Mouse (Mus musculus): ENCODE measurements at regions not wholly inside any gene's neighbourhood (a gene's known extent, or its start where the extent isn't known, plus 50 kb on each side); places are given as distances from the start of the nearest gene placed in this dataset.

DNA sequence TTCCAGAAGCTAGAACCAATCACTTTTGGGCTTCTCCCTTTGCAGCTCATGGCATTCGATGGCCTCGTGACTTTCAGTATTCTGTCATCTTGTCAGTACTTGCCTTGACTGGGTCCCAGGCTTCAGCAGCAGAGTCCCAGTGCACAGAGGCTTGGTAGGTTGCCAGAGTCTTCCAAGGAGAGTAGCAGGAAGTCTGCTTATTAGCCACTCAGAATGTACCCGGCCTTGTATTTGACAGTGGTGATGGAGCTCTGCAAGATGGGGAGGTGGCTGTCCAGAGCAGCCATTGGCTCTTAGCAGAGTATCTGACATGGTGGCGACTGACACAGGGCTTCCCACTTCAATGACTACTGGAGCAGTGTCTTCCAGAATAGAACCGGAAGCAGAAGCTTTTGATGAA lies 293.3 kb upstream of the Cdh5 start:
- DNase-seq (ENCODE audit: low read depth) = no peak

DNA sequence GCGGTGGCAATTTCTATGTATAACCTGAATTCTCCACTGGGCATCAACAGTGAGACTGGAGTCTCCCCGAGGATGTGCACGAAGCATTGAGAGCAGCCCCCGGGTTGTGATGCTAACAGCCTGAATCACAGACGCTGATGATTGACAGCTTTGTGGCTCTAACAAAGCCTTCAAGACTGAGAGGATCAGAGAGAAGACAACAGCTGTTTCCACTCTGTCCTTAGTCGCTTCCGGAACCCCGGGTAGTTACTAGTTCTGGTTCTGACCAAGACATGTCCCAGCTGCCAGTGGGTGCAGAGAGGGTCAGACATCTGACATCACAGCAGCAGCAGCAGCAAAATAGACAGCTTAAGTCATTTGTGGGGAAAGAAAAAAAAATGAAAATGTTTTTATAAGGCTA lies 292.8 kb upstream of the Cdh5 start:
- no peak for DNase-seq (ENCODE audit: low read depth)

DNA sequence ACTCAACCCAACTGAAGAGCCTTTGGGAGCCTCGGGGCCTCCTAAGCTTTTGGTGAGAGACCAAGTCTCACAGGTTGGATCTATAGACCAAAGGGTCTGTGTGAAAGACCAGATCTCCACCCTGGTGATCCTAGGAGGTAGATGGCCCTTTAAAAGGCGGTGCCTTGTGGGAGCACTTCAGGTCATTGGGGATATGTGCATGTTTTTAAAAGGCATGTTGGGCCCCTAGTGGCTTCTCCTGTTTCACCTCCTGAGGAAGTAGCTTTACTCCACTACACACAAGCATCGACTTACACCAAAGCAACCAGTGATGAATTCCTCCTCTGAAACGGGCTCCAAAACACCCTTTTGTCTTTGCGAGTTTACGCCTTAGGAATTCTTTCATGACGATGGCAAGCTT lies 292.3 kb upstream of the Cdh5 start:
- DNase-seq (ENCODE audit: low read depth) = no peak

DNA sequence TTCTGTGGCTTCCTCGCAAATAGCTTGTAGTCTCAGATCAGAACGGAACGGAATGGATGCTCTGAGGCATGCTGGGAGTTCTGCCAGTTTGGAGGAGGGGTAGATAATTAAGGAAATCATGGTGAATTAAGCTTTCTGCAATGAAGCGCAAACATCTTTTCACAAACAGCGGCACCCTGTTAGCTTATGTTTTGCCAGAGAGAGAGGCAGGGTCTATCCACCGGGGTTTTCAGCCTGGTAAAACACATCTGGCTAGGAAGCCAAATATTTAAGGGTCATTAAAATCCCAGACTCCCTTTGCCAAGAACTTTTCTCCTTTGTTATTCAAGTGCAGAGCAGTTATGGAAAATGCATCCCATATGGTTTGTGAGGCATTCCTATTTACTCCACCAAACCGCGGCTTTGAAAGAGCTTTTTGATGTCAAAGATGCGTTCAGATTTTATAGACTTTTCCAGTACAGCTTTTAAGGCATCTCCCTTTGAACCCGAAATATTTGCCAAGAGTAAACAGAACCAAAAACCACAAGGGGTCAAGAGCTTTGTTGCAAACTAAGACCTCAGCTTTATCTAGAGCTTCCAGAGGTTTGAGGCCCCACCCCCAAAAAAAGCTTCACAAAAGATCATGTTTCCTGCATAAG lies 287.4 kb upstream of the Cdh5 start:
- DNase-seq (ENCODE audit: low read depth) = no peak

DNA sequence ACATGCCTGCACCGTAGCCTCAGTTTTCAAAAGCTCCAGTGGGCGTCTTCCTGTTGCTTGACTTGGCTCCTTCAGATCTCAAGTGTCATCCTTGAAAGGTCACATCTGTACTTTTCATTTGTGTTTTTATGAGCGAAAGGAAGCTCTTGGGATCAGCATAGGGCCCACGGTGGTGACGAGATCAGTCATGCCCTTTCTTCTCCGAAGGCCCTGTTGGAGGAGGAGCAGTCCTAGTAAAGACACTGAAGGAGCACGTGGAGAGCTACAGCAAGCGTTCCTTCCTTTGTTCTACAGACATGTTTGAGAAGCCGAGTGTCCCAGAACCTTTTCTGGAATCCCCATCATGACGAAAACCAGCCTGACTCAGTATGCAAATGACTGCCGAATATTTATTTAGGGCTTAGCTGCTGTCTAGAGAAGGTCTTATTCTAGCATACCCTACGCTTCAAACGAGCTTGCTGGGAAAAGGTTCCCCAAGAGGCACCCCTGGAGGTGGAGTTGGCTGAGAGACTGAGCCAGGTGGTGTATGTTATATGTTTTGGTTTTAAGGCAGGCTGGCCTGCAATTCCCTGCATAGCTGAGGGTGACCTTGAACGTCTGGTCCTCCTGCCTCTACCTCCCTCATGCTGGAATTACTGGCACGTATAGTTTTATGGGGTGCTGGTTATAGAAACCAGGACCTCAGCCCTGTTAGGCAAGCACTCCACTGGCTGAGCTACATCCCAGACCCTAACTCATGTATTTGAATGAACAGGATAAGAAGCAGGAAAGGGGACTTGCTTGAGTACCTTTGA lies 285.1 kb upstream of the Cdh5 start:
- DNase-seq (ENCODE audit: low read depth) = no peak

DNA sequence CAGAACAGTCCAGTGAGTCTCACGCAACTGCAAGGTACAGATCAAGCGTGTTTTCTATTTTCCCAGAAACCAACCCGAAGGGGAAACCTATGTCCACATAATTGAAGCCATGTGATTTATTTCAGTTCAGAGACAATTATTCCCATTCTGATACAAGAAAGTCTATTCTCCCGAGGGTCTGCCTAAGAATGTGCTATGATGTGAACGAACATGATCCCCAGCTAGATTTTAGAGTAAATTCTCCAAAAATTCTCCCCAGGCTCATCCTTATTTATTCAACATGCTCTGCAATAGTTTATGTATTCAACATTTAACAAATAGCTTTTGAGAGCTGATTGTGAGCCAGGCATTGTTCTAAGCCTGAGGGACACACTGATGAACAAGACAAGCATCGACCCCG lies 277.9 kb upstream of the Cdh5 start:
- DNase-seq (ENCODE audit: low read depth) = no peak

DNA sequence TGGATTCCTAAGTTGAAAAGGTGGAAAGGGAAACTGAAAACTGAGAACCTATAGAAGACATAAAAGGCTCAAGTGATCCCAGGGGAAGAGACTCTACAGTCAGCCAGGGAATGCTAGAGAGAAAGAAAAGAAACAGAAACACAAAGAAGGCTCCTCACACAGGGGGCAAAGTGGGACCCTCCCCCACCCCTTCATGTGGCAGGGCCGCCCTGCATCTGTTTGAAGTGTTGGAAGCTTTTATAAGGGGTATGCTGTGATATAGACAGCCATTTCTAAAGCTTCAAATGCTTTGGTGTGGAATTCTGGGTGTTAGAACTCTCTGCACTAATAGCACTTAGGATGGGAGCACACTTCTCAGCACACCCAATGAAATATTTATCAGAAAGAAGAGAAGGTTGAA lies 276.7 kb upstream of the Cdh5 start:
- DNase-seq (ENCODE audit: low read depth) = no peak

DNA sequence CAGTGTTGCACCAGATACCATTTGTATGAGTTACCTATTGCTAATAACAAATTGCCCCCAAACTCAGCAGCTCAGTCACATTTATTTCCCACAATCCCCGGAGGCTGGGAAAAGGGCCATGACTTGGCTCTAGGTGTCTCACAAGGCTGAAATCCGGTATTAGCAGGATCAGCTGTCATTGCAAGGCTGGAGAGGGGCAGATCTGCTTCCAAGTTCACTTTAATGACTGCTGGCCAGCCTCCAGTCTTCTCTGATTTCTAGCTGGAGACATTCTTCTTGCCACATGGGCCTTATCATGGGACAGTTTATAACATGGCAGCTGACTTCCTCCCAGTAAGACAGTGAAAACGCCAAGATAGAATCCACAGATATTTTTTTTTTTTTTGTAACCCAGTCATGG lies 276.1 kb upstream of the Cdh5 start:
- no peak for DNase-seq (ENCODE audit: low read depth)

DNA sequence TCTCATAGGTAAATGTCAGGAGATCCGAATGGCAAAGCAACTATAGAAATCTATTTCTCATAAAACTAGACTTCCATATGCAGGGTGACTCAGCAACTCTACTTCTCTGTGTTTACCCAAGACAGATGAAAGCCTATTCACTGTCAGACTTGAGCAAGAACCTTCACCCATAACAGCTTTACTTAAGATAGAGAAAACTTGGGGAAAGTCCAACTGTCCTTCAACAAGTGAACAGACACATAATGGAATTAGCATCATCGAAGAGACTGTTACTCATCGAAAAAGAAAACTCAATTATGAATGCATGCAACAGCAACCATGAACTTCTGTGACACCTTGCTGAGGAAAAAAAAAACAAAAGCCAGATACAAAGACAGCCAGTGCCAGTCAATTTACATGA lies 271.0 kb upstream of the Cdh5 start:
- no peak for DNase-seq (ENCODE audit: low read depth)

DNA sequence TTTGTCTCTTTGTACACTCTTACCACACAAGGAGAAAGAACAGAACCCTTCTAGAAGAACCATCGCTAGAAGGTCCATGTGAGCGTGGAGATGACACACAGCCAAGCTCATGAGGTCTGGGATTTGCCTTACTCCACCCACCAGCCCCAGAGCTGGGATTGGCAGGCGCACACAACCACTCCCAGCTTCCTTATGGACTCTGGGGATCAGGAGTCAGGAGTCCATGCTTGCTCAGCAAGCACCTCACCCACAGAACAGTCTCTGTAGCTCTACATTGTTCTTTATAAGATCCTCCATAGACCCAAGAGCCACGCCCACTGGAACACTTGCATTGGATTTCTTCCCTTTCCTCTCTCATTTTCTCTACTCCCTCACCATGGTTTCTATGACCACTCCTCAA lies 261.4 kb upstream of the Cdh5 start:
- DNase-seq (ENCODE audit: low read depth) = no peak

DNA sequence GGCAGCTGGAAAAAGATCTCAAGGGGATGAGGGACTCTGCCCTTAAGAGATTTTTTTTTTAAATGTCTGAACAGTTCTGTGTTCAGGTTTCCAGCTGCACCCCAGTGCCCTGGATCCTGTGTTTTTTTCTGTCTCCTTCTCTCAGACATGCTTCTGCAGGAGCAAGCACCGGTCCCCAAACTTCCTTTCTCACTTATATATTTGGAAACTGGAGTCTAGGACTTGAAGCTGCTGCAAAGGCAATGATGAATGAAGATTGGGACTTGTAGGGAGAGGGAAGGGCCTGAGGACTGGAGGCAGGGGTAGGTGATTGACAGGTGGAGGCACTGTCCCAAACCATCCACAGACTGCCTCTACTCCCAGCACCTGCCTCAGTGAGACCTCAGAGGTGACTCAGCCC lies 255.5 kb upstream of the Cdh5 start:
- no peak for DNase-seq (ENCODE audit: low read depth)

DNA sequence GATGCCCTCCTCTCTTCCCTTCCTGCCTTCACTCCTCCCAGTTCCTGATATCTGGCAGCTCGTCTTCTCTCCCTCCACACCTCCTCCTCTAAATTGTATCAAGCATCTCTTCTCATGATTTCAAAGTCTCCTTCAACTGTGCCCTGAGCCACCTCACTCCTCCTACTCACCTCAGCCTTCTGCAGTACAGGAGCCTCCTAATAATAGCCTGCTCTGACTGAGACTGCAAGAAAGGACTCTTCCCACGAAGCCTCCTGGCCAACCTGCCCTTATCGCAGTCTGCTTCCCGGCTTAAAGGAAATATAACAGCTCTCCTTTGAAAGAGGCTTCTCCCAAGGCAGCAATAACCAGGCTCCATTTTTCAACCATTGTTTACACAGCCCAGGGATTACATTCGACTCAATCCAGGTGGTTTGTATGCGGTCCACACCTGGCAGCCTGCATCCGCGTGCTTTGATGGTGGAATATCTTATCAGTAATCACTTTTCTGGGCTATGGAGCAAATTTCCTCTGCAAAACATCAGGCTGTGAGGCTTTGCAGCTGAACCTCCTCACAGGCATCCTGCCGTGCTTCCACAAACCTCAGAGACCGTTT lies 254.9 kb upstream of the Cdh5 start:
- DNase-seq (ENCODE audit: low read depth) = no peak

DNA sequence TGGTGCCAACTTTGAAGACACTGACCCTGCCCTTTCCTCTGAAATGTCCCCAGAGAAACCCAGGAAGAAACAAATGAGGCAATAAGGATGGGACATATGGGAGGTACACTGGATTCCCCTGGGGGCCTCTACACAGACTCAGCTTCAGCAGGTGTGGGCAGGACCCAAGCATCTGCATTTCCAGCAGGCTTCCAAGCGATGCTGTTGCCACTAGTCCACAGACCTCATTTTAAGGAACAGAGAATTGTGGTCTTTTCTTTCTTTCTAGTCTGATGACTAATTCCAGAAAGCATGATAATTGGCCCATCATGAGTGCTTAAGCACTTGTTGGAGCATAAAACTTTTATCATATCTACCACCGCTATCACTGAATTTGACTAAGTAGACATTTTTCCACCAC lies 251.6 kb upstream of the Cdh5 start:
- no peak for DNase-seq (ENCODE audit: low read depth)

DNA sequence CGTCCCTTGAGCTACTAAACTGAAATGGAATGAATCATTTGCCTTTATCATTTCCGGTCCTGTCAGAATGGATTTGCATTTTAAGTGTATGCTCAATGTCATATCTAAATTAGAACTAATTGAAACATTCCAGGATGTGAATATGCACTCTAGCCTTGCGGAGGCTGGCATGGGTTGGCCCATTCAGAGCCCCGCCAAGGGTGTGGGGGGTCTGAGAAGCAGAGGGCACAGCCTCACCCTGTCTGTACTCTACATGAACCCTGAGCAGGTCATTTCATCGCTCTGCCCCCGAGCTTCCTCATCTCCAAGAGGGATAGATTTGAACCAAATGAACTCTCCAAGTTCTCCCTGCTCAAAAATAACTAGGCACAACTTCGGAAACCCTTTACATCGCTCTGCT lies 250.1 kb upstream of the Cdh5 start:
- no peak for DNase-seq (ENCODE audit: low read depth)

DNA sequence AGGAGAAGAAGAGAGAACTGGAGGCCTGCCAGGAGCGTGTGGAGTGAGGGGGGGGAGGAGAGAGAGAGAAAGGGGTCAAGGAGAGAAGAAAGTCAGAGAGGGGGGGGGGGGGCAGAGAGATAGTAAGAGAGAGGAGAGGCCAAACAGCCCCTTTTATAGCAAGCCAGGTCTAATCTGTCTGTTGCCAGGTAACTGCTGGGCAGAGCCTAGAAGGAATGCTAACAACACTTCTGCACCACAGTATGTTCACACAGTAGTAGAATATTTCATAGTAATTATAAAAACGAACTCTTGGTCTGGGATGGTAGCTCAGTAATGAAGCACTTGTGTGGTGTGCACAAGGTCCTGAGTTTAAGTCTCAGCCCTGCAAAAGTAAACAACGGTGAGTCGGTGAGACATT lies 248.4 kb upstream of the Cdh5 start:
- DNase-seq (ENCODE audit: low read depth) = no peak

DNA sequence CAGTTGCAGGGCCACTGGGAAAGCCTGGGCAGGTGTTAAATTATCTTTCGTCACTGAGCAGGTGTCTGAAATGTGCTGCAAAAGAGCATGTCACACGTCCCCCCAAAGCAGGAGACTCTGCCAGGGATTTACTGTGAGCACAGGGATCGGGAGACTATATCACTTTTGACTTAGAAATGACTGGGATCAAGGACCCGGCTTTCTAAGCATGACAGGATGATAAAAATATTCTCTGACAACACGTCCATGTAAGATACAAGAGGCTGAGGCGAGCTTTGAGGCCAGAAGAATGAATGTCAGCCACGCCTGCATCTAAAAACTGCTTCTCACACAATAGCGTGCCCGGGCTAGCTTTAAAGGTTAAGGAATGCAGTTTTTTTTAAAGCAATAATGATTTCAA lies 246.1 kb upstream of the Cdh5 start:
- no peak for DNase-seq (ENCODE audit: low read depth)

DNA sequence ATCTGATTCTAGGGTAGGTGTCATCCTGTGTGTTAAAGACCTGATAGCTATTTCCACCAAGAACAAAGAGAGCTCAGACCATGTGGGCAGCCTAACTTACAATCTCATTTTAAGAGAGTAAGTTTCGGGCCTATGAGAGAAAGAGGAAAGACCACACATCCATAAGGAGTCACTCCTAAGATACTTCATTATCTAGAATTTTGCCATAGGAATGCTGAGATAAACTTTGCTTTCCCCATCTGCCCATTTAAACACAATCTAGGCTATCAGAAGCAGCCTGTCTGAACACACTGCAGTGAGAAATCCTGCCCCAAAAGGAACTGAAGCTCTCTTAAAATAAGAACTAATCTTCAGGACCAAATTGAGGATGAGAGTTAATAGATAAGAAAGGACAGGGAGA lies 242.3 kb upstream of the Cdh5 start:
- DNase-seq (ENCODE audit: low read depth) = no peak

DNA sequence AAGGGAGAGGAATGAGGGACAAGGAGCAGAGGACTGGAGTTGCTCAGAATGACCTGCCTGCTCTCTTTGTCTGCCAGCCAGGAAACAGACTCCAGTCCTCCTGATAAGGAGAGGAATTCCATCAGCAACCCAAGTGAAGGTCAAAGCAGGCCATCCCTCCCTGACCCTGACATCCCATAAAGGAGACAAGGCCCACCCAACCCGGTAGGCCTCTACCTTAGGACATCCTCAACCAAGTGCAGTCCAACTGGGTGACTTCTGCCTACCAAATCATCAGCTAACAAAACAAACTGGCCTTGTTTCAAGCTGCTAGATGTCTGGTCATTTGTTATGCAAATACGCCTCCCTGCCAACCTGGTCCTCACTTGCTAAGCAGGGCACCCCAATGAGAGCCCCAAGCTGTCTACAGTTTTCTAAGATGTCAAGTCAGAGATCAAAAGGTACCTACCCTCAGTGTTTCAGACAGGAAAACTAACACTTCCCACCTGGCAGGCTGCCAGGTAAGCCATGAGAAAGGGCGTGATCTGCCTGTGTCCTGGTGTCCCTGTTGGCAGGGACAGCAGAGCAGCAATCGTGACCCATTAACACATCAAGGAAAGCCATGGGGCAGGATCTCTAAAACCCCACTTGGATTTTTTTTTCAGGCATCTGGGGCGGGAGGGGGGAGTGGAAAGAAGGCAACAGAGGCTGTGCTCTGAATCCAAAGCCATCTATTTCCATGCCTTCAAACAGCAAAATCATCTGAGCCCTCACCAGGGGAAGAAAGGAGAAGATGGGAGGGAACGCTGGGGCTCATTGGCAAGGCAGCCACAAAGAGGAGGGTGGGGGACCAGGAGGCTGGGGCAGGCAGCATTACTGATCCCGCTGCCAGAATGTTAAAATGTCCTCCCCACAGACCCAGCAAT lies 227.6 kb upstream of the Cdh5 start:
- no peak for DNase-seq (ENCODE audit: low read depth)

DNA sequence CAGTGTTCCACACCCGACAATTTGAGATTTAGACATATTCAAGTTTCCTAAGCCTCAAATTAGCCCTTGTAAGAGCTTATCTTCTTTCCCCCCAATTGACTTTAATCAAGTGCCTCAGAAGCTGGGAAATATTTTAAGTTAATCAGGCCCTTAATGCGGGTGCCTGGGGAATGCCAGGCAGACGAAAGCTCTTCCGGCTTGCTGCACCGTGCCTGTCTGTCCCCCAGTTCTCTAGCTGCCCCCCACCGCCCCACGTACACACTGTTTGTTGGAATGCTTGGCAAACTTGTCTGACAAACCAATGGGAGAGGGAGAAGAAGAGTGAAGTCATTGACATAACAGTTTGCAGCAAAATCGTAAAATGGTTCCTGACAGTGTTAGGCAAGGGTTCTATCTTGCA lies 226.9 kb upstream of the Cdh5 start:
- no peak for DNase-seq (ENCODE audit: low read depth)

DNA sequence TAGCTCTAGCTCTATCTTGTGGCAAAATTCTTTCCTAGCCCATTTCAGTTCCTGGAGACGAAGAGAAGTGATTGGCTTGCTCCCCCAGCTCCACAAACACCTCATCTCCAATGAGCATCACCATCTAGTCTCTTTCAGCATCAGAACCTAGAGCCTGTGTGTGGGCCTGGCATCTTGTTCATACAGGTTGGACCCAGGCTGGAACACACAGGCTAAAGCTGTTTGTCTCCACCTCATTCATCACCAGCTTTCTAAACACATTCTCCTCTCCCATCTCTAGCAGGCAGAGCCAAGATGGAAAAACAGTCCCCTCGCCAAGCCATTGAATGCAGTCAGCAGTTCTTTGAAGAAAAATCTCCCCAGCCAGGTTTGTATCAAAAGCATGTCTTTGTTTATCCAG lies 221.9 kb upstream of the Cdh5 start:
- DNase-seq (ENCODE audit: low read depth) = no peak

DNA sequence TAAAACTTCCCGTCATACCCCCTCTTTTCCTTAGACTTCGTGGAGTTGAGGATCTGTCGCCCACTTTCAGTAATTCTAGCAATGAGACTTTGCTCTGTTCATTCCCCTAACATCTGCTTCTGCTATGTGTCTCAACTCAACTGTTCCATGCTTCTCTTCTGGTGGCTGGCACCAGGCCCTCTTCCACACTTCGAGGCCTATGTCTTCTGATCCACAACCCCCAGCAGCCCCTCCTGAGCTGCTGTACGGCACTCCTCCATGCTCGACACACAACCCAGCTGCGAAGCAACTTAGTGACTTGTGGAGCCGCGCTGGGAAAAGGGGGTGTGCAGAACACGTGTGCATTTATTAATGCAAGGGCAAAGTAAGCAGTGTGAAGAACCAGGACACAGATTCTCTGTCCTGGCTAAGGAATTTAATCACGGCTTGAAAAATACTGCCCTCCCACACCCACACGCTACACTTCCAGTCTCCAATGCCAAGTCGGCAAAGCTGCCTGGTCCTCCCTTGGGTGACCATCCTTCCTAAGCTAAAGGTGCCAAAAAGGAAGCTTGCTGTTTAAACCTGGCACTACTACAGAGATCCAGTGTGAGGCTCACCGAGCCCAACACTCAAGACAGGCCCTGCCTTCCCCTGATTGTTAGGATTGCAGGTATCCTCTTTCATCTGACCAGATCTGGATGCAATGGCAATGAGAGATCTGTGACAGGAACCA lies 220.8 kb upstream of the Cdh5 start:
- no peak for DNase-seq (ENCODE audit: low read depth)

DNA sequence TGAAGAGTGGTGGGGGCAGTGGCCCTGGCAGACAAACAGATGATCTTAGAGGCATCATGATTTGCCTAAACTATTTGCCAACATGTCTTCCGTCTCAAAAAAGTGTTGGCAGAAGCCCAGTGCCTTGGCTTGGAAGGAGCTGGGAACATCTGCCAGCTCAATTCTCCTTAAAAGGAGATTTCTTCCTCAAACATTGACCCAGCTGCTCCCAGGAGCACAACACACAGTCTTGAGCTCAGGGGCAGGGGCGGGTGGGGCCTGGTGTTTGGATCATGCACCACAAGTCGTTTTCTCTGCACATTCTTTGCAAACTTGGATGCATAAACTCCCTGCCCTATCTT lies 220.3 kb upstream of the Cdh5 start:
- DNase-seq (ENCODE audit: low read depth) = no peak
